ENCODE assay signal across 22 mouse cellular contexts in genomic region chr11:78463286-78464036, GRCm38 (mm10). TPM values are rescaled to one million over a fixed set of nuclear protein-coding genes. Genes with fewer than 3 reads are reported as not detected.
DNase-seq lines count a peak whose midpoint lies in the region; ATAC-seq and TF ChIP-seq lines count a peak whose summit lies in the region.
"Had no signal": no experiment of that assay in that cellular context is flagged by ENCODE, and none has a peak within 500 bp of the region (broad histone marks: within the 10 kb centered on the region; RNA-seq: fewer than 3 reads in every experiment).

No protein-coding gene starts in this region.

- H3K36me3 ChIP-seq in intestine, embryonic 14.5 days (ENCODE audit: control insufficient read depth, insufficient read depth, low read length) = no peaks in the 10 kb centered on the region
- H3K36me3 ChIP-seq in hindbrain, embryonic 12.5 days = no peaks in the 10 kb centered on the region
- H3K36me3 ChIP-seq: heart, embryonic 12.5 days; limb, embryonic 13.5 days; lung, embryonic 15.5 days had no signal

- no peak for DNase-seq in layer of hippocampus, adult 2 months (ENCODE audit: low spot score in 2 of 2)
- DNase-seq in layer of hippocampus, adult 18-20 months (ENCODE audit: low spot score in 2 of 2) = no peak
- peak; percentile 53 for DNase-seq in adrenal gland, adult 8-10 months
- DNase-seq in intestine, embryonic 14.5 days (ENCODE audit: low spot score) = peak; percentile 65
- DNase-seq in gastrocnemius, postnatal 25 days = no peak
- DNase-seq: cerebellum, adult 9-11 months; gastrocnemius, postnatal 36 days; heart, postnatal 36 days; midbrain, embryonic 14.5 days; right cerebral cortex, postnatal 25 days had no signal

- TF ChIP-seq CTCF in layer of hippocampus, adult 2 months (conservative IDR thresholded peaks at IDR 0.05) = no peak

- no peak overlapping the region for H3K4me2 ChIP-seq in intestine, embryonic 14.5 days (ENCODE audit: low read length)
- no peak overlapping the region for H3K4me2 ChIP-seq in hindbrain, embryonic 12.5 days (replicated peaks)
- H3K4me2 ChIP-seq: heart, embryonic 12.5 days; limb, embryonic 13.5 days; lung, embryonic 15.5 days had no signal

- no peak for ATAC-seq in intestine, embryonic 14.5 days (replicated peaks; ENCODE audit: low FRiP score, low TSS enrichment, low read depth)
- ATAC-seq in hindbrain, embryonic 12.5 days (ENCODE audit: low FRiP score) = no peak
- ATAC-seq in monocyte, adult 5-6 weeks (replicated peaks; ENCODE audit: insufficient number of reproducible peaks, low FRiP score, low TSS enrichment, poor library complexity, severe bottlenecking) = no peak
- ATAC-seq: activated CD4-positive, CD25-positive, alpha-beta regulatory T cell, adult 4 months; hindbrain, postnatal 0 days had no signal

- peaks cover 15% of the 10 kb centered on the region; the same call in 1 of the 2 replicates for H3K4me1 ChIP-seq in intestine, embryonic 14.5 days (replicated peaks; ENCODE audit: control insufficient read depth, insufficient read depth, low read length)
- peaks cover 14% of the 10 kb centered on the region for H3K4me1 ChIP-seq in hindbrain, embryonic 12.5 days

- 44% methylated on average over 13 of the region's 13 CpGs for WGBS in intestine, embryonic 14.5 days
- 73% methylated on average over 13 of the region's 13 CpGs for WGBS in hindbrain, embryonic 12.5 days

- H3K4me3 ChIP-seq in layer of hippocampus, adult 2 months = no peak overlapping the region
- no peak overlapping the region for H3K4me3 ChIP-seq in intestine, embryonic 14.5 days (ENCODE audit: low read depth, low read length)
- no peak overlapping the region for H3K4me3 ChIP-seq in hindbrain, embryonic 12.5 days
- H3K4me3 ChIP-seq: heart, embryonic 12.5 days; limb, embryonic 13.5 days; lung, embryonic 15.5 days had no signal

- H3K27ac ChIP-seq in layer of hippocampus, adult 2 months = 0 out of 2 replicates have a peak overlapping the region, but pooled peaks have one; percentile 18
- H3K27ac ChIP-seq in intestine, embryonic 14.5 days (ENCODE audit: low read depth) = no peak overlapping the region
- H3K27ac ChIP-seq in hindbrain, embryonic 12.5 days = no peak overlapping the region
- H3K27ac ChIP-seq: hindbrain, postnatal 0 days; limb, embryonic 13.5 days; lung, embryonic 15.5 days had no signal

- H3K9me3 ChIP-seq in intestine, embryonic 14.5 days (ENCODE audit: control insufficient read depth, low read length) = 0 out of 2 replicates have a peak, but pooled peaks cover 3% of the 10 kb centered on the region
- H3K9me3 ChIP-seq in hindbrain, embryonic 12.5 days (replicated peaks) = no peaks in the 10 kb centered on the region
- H3K9me3 ChIP-seq: limb, embryonic 13.5 days; lung, embryonic 15.5 days had no signal

- H3K27me3 ChIP-seq in intestine, embryonic 14.5 days (replicated peaks; ENCODE audit: control insufficient read depth, insufficient read depth, low read length) = no peaks in the 10 kb centered on the region
- H3K27me3 ChIP-seq in hindbrain, embryonic 12.5 days = no peaks in the 10 kb centered on the region; the same call in 1 of the 2 replicates
- H3K27me3 ChIP-seq: heart, embryonic 12.5 days; limb, embryonic 13.5 days; lung, embryonic 15.5 days had no signal

- no peak overlapping the region for H3K9ac ChIP-seq in intestine, embryonic 14.5 days (ENCODE audit: low read length)
- no peak overlapping the region for H3K9ac ChIP-seq in hindbrain, embryonic 12.5 days
- H3K9ac ChIP-seq: heart, embryonic 12.5 days; limb, embryonic 13.5 days; lung, embryonic 15.5 days had no signal

RNA-seq across cellular contexts. Expression of gene Slc46a1, which starts 2.0 kb away (rescaled TPM):
- 10 to 100 TPM; 11.7 to 12.3 TPM for total RNA-seq in layer of hippocampus, adult 2 months (2021)
- 10 to 100 TPM; 10.9 to 11.7 TPM for total RNA-seq in layer of hippocampus, adult 18-20 months (2021)
- 10 to 100 TPM; 36.9 to 54.8 (median 42.6) TPM for total RNA-seq in adrenal gland, adult 8-10 months (2022)
- polyA plus RNA-seq in intestine, embryonic 14.5 days (2014; fragmentation: Nextera tagmentation; extraction: Ambion mirVana) = 12.4 and 12.8 TPM in 2 replicates
- polyA plus RNA-seq in hindbrain, embryonic 12.5 days (2016; fragmentation: Nextera tagmentation; extraction: Ambion mirVana) = 17.5 and 17.9 TPM in 2 replicates
- 1 to 10 TPM; 1.4 to 1.5 TPM for total RNA-seq in gastrocnemius, postnatal 25 days (2021)
- total RNA-seq in monocyte, adult 5-6 weeks (2017) = 0.38 to 0.58 TPM in 2 of 3 replicates, not detected in the other

RNA-seq across cellular contexts. Expression of gene Sarm1, which starts 34.1 kb away (rescaled TPM):
- total RNA-seq in layer of hippocampus, adult 2 months (2021) = 10 to 100 TPM; 39.2 to 45.4 TPM
- total RNA-seq in layer of hippocampus, adult 18-20 months (2021) = 10 to 100 TPM; 36.1 to 38.8 TPM
- total RNA-seq in adrenal gland, adult 8-10 months (2022) = 10 to 100 TPM in 2 of 4 experiments, 1 to 10 TPM in 2; 6.4 to 15.1 (median 9.0) TPM
- polyA plus RNA-seq in intestine, embryonic 14.5 days (2014; fragmentation: Nextera tagmentation; extraction: Ambion mirVana) = 3.9 and 4.2 TPM in 2 replicates
- 33.7 and 35.7 TPM in 2 replicates for polyA plus RNA-seq in hindbrain, embryonic 12.5 days (2016; fragmentation: Nextera tagmentation; extraction: Ambion mirVana)
- under 1 TPM; 0.67 to 1.00 TPM for total RNA-seq in gastrocnemius, postnatal 25 days (2021)
- 0.78 TPM in 1 of 3 replicates, not detected in the others for total RNA-seq in monocyte, adult 5-6 weeks (2017)

RNA-seq across cellular contexts. Expression of gene Vtn, which starts 35.4 kb away (rescaled TPM):
- 10 to 100 TPM; 59.6 to 69.2 TPM for total RNA-seq in layer of hippocampus, adult 2 months (2021)
- total RNA-seq in layer of hippocampus, adult 18-20 months (2021) = 10 to 100 TPM; 52.7 to 53.9 TPM
- total RNA-seq in adrenal gland, adult 8-10 months (2022) = 1 to 10 TPM in 2 of 4 experiments, under 1 TPM in 2; 0.66 to 3.2 (median 1.1) TPM
- 0.89 and 9.1 TPM in 2 replicates for polyA plus RNA-seq in intestine, embryonic 14.5 days (2014; fragmentation: Nextera tagmentation; extraction: Ambion mirVana)
- polyA plus RNA-seq in hindbrain, embryonic 12.5 days (2016; fragmentation: Nextera tagmentation; extraction: Ambion mirVana) = 118 and 156 TPM in 2 replicates
- 10 to 100 TPM; 11.0 to 12.5 TPM for total RNA-seq in gastrocnemius, postnatal 25 days (2021)
- not detected in 3 replicates for total RNA-seq in monocyte, adult 5-6 weeks (2017)
- polyA plus RNA-seq: activated CD4-positive, CD25-positive, alpha-beta regulatory T cell, adult 4 months had no signal

RNA-seq across cellular contexts. Expression of gene Sebox, which starts 39.8 kb away (rescaled TPM):
- total RNA-seq in layer of hippocampus, adult 2 months (2021) = 1 to 10 TPM; 4.5 to 4.7 TPM
- 1 to 10 TPM; 5.3 to 5.7 TPM for total RNA-seq in layer of hippocampus, adult 18-20 months (2021)
- total RNA-seq in adrenal gland, adult 8-10 months (2022) = not detected
- not detected in 2 replicates for polyA plus RNA-seq in intestine, embryonic 14.5 days (2014; fragmentation: Nextera tagmentation; extraction: Ambion mirVana)
- polyA plus RNA-seq in hindbrain, embryonic 12.5 days (2016; fragmentation: Nextera tagmentation; extraction: Ambion mirVana) = not detected in 2 replicates
- total RNA-seq in gastrocnemius, postnatal 25 days (2021) = not detected
- not detected in 3 replicates for total RNA-seq in monocyte, adult 5-6 weeks (2017)
- total RNA-seq: gastrocnemius, postnatal 36 days; heart, postnatal 36 days had no signal
- polyA plus RNA-seq: activated CD4-positive, CD25-positive, alpha-beta regulatory T cell, adult 4 months; embryonic facial prominence, embryonic 11.5 days; heart, embryonic 12.5 days; kidney, embryonic 14.5 days; large intestine, adult 2 months; limb, embryonic 13.5 days; lung, embryonic 15.5 days; midbrain, embryonic 14.5 days had no signal

RNA-seq across cellular contexts. Expression of gene Slc13a2, which starts 41.4 kb away (rescaled TPM):
- not detected for total RNA-seq in layer of hippocampus, adult 2 months (2021)
- not detected for total RNA-seq in layer of hippocampus, adult 18-20 months (2021)
- not detected for total RNA-seq in adrenal gland, adult 8-10 months (2022)
- polyA plus RNA-seq in intestine, embryonic 14.5 days (2014; fragmentation: Nextera tagmentation; extraction: Ambion mirVana) = 0.07 and 0.12 TPM in 2 replicates
- not detected in 2 replicates for polyA plus RNA-seq in hindbrain, embryonic 12.5 days (2016; fragmentation: Nextera tagmentation; extraction: Ambion mirVana)
- not detected for total RNA-seq in gastrocnemius, postnatal 25 days (2021)
- total RNA-seq in monocyte, adult 5-6 weeks (2017) = not detected in 3 replicates
- total RNA-seq: gastrocnemius, postnatal 36 days; heart, postnatal 36 days; left cerebral cortex, adult 18-20 months had no signal
- polyA plus RNA-seq: activated CD4-positive, CD25-positive, alpha-beta regulatory T cell, adult 4 months; embryonic facial prominence, embryonic 11.5 days; frontal cortex, adult 2 months; heart, embryonic 12.5 days; hindbrain, postnatal 0 days; limb, embryonic 13.5 days; midbrain, embryonic 14.5 days had no signal

Comparison
In these comparisons a context has a peak if more than half of its experiments do, and no peak if none do; other contexts are left out.
1. DNase-seq: peak in adrenal gland, adult 8-10 months (single experiment) and intestine, embryonic 14.5 days (single experiment); none in layer of hippocampus, adult 2 months (0 of 2), layer of hippocampus, adult 18-20 months (0 of 2) and gastrocnemius, postnatal 25 days (single experiment).